Mouse (Mus musculus): ENCODE measurements around the gene Dolk.

- TF ChIP-seq CTCF (IDR thresholded peaks at IDR 0.05; ENCODE audit: insufficient read depth, low read depth, low read length) (no peak), POLR2A (IDR thresholded peaks at IDR 0.05; ENCODE audit: insufficient read depth, low read depth, low read length) (no peak)
These were observed 32.3 kb downstream of the Dolk start for GRCm38 (mm10) chr2:30253809-30254208.

Data from olfactory bulb, adult 2 months (tissue).